8 mouse cellular contexts compared by ENCODE assay signal in the genomic region with DNA sequence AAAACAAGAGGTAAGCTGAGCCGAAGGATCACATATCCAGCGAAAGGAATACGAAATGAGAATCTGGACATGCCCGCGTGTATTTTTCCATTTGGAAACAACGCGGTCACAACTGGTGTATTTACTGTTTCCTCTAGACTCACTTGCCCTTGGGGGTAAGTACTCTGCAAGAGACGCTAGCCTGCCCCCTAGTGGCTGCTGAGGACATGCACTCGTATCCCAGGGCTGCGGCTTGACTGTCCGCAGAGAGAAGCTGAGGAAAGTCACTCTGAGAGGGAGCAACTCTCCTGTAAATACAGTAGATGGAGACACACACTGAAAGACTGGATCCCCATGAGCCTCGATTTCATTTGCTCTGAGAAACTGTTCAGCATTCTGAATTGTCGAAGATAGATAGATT.
DNase-seq lines count a peak whose midpoint lies in the region; ATAC-seq and TF ChIP-seq lines count a peak whose summit lies in the region.

No protein-coding gene starts in this region.

- TF ChIP-seq CTCF in CH12.LX (conservative IDR thresholded peaks at IDR 0.05 in 1 of 2, IDR thresholded peaks at IDR 0.05 in 1 of 2; ENCODE audit: low read depth in 2 of 2, low read length in 2 of 2), result peak; percentile 91 to 92
- peak; percentile 99 for TF ChIP-seq CTCF in liver, postnatal 0 days (IDR thresholded peaks at IDR 0.05; ENCODE audit: low read depth)

- peaks cover 2 to 11% of the 10 kb centered on the region in 2 experiments; a peak in 2 of 4 replicates for H3K4me1 ChIP-seq in CH12.LX (ENCODE audit: control insufficient read depth in 1 of 2, insufficient read depth in 2 of 2)
- no peaks in the 10 kb centered on the region for H3K4me1 ChIP-seq in forebrain, embryonic 11.5 days (replicated peaks; ENCODE audit: control insufficient read depth, insufficient read depth, low read length)
- H3K4me1 ChIP-seq in heart, embryonic 16.5 days (ENCODE audit: control insufficient read depth, insufficient read depth, low read length), result 0 out of 2 replicates have a peak, but pooled peaks cover 4% of the 10 kb centered on the region
- H3K4me1 ChIP-seq in liver, postnatal 0 days (ENCODE audit: insufficient read depth), result peaks cover 16% of the 10 kb centered on the region; the same call in 1 of the 2 replicates
- H3K4me1 ChIP-seq in neural tube, embryonic 14.5 days (ENCODE audit: control insufficient read depth, insufficient read depth, low read length), result no peaks in the 10 kb centered on the region

- peak; percentile 77; the same call in 1 of the 2 replicates for ATAC-seq in forebrain, embryonic 11.5 days (replicated peaks; ENCODE audit: low FRiP score)
- ATAC-seq in heart, embryonic 16.5 days (replicated peaks; ENCODE audit: extremely low read depth, insufficient read depth, low FRiP score), result peak; percentile 88
- ATAC-seq in liver, postnatal 0 days, result peak; percentile 72
- peak; percentile 79 for ATAC-seq in neural tube, embryonic 14.5 days (ENCODE audit: low read depth)

- no peaks in the 10 kb centered on the region for H3K36me3 ChIP-seq in CH12.LX (replicated peaks in 1 of 2; ENCODE audit: control insufficient read depth in 1 of 2, insufficient read depth in 1 of 2, low read length in 1 of 2)
- H3K36me3 ChIP-seq in forebrain, embryonic 11.5 days (ENCODE audit: control insufficient read depth, insufficient read depth, low read length), result no peaks in the 10 kb centered on the region
- H3K36me3 ChIP-seq in heart, embryonic 16.5 days (ENCODE audit: control insufficient read depth, insufficient read depth), result no peaks in the 10 kb centered on the region
- no peaks in the 10 kb centered on the region for H3K36me3 ChIP-seq in liver, postnatal 0 days (replicated peaks; ENCODE audit: insufficient read depth, low read length)
- H3K36me3 ChIP-seq in neural tube, embryonic 14.5 days (ENCODE audit: control insufficient read depth, insufficient read depth, low read length), result no peaks in the 10 kb centered on the region

- H3K27ac ChIP-seq in CH12.LX (ENCODE audit: insufficient read depth, low read depth), result no peak overlapping the region
- H3K27ac ChIP-seq in forebrain, embryonic 11.5 days (ENCODE audit: low read depth, low read length), result no peak overlapping the region
- 0 out of 2 replicates have a peak overlapping the region, but pooled peaks have one; percentile 30 for H3K27ac ChIP-seq in heart, embryonic 16.5 days (ENCODE audit: low read length)
- peak overlapping the region; percentile 91 for H3K27ac ChIP-seq in liver, postnatal 0 days (ENCODE audit: low read depth)
- H3K27ac ChIP-seq in neural tube, embryonic 14.5 days (ENCODE audit: low read depth, low read length), result no peak overlapping the region

- DNase-seq in CH12.LX (ENCODE audit: extremely low read depth), result peak; percentile 92
- peak; percentile 89 for DNase-seq in c-Kit-positive CD71-positive TER-119-negative erythroid progenitor cells, embryonic 14.5 days (ENCODE audit: low read depth)
- DNase-seq in forebrain, embryonic 11.5 days (ENCODE audit: low spot score), result peak; percentile 89
- DNase-seq in kidney, postnatal 4 days, result peak; percentile 89 to 91
- DNase-seq in liver, postnatal 0 days, result peak; percentile 94
- peak; percentile 92 for DNase-seq in testis, postnatal 10 days (ENCODE audit: low spot score)

- peak; percentile 86 for TF ChIP-seq RAD21 in CH12.LX (IDR thresholded peaks at IDR 0.05; ENCODE audit: low read depth, low read length)

- peak; percentile 62 for TF ChIP-seq EP300 in CH12.LX (IDR thresholded peaks at IDR 0.05; ENCODE audit: low read length)
- TF ChIP-seq EP300 in liver, postnatal 0 days (IDR thresholded peaks at IDR 0.05; ENCODE audit: low read depth), result no peak

- dilution Hi-C loops in CH12.LX (cut with MboI; ENCODE audit: extremely low pct_ligation_motif_present, extremely low pct_unique_long_range_greater_than_20kb, low sequenced_read_pairs), result no loop called here

- H3K27me3 ChIP-seq in CH12.LX (replicated peaks), result peaks cover 3% of the 10 kb centered on the region
- no peaks in the 10 kb centered on the region for H3K27me3 ChIP-seq in forebrain, embryonic 11.5 days (ENCODE audit: control insufficient read depth, insufficient read depth, low read length)
- H3K27me3 ChIP-seq in heart, embryonic 16.5 days (ENCODE audit: control insufficient read depth, insufficient read depth, low read length), result no peaks in the 10 kb centered on the region
- no peaks in the 10 kb centered on the region for H3K27me3 ChIP-seq in liver, postnatal 0 days (ENCODE audit: insufficient read depth, low read length)
- H3K27me3 ChIP-seq in neural tube, embryonic 14.5 days (ENCODE audit: control insufficient read depth, insufficient read depth, low read length), result no peaks in the 10 kb centered on the region

- no peaks in the 10 kb centered on the region for H3K79me2 ChIP-seq in CH12.LX (replicated peaks; ENCODE audit: control insufficient read depth, extremely low read depth, insufficient read depth, poor library complexity, severe bottlenecking)

- H3K4me2 ChIP-seq in CH12.LX (ENCODE audit: insufficient read depth, low read depth, poor library complexity, severe bottlenecking), result peak overlapping the region; percentile 96
- H3K4me2 ChIP-seq in forebrain, embryonic 11.5 days (ENCODE audit: low read depth, low read length, severe bottlenecking), result peak overlapping the region; percentile 9; the same call in 1 of the 2 replicates
- H3K4me2 ChIP-seq in heart, embryonic 16.5 days (ENCODE audit: low read depth, low read length), result peak overlapping the region; percentile 63
- H3K4me2 ChIP-seq in liver, postnatal 0 days (ENCODE audit: low read depth, low read length), result peak overlapping the region; percentile 67
- H3K4me2 ChIP-seq in neural tube, embryonic 14.5 days (ENCODE audit: low read depth, low read length), result no peak overlapping the region

- in situ Hi-C loops in CH12.LX (cut with MboI; ENCODE audit: low pct_ligation_motif_present, low pct_unique_long_range_greater_than_20kb, low sequenced_read_pairs), result loop anchor here (10.0 to 25.0 kb wide), 2 partner anchors 377 to 1036 kb away; no protein-coding TSS in a partner anchor

- WGBS in forebrain, embryonic 11.5 days, result 30% methylated on average over 13 of the region's 13 CpGs
- 21% methylated on average over 13 of the region's 13 CpGs for WGBS in heart, embryonic 16.5 days
- WGBS in liver, postnatal 0 days (ENCODE audit: insufficient replicate concordance), result 11% methylated on average over 13 of the region's 13 CpGs
- 27% methylated on average over 13 of the region's 13 CpGs for WGBS in neural tube, embryonic 14.5 days

- H3K9me3 ChIP-seq in CH12.LX (replicated peaks; ENCODE audit: low read length), result peaks cover 3% of the 10 kb centered on the region
- H3K9me3 ChIP-seq in forebrain, embryonic 11.5 days (ENCODE audit: control insufficient read depth, low read length), result no peaks in the 10 kb centered on the region
- H3K9me3 ChIP-seq in heart, embryonic 16.5 days (replicated peaks; ENCODE audit: control insufficient read depth, low read length), result no peaks in the 10 kb centered on the region
- no peaks in the 10 kb centered on the region for H3K9me3 ChIP-seq in liver, postnatal 0 days (ENCODE audit: low read length)
- no peaks in the 10 kb centered on the region for H3K9me3 ChIP-seq in neural tube, embryonic 14.5 days (ENCODE audit: control insufficient read depth, low read length)

- H3K4me3 ChIP-seq in CH12.LX (replicated peaks in 1 of 3; ENCODE audit: low read depth in 2 of 3, low read length in 2 of 3, poor library complexity in 1 of 3), result peak overlapping the region; percentile 41 to 53 (median 51)
- no peak overlapping the region for H3K4me3 ChIP-seq in forebrain, embryonic 11.5 days (ENCODE audit: low read depth, low read length)
- H3K4me3 ChIP-seq in heart, embryonic 16.5 days (ENCODE audit: low read length), result peak overlapping the region; percentile 41
- peak overlapping the region; percentile 36 for H3K4me3 ChIP-seq in liver, postnatal 0 days (ENCODE audit: low read depth, low read length)
- no peak overlapping the region for H3K4me3 ChIP-seq in neural tube, embryonic 14.5 days (ENCODE audit: low read depth, low read length)

- H3K9ac ChIP-seq in CH12.LX (ENCODE audit: insufficient read depth, low read depth), result peak overlapping the region; percentile 73
- no peak overlapping the region for H3K9ac ChIP-seq in forebrain, embryonic 11.5 days (ENCODE audit: low read length)
- H3K9ac ChIP-seq in heart, embryonic 16.5 days (ENCODE audit: low read length), result peak overlapping the region; percentile 58
- peak overlapping the region; percentile 46 for H3K9ac ChIP-seq in liver, postnatal 0 days (replicated peaks)
- no peak overlapping the region for H3K9ac ChIP-seq in neural tube, embryonic 14.5 days (replicated peaks; ENCODE audit: low read depth, low read length)

- TF ChIP-seq POLR2A in CH12.LX (IDR thresholded peaks at IDR 0.05; ENCODE audit: low read depth, low read length), result no peak

TF ChIP-seq in CH12.LX, 34 proteins besides CTCF, POLR2A, EP300 and RAD21 (continues in another document):
- peak; percentile 86 for TF ChIP-seq MAZ (IDR thresholded peaks at IDR 0.05; ENCODE audit: low read depth, low read length)
- TF ChIP-seq ELF1 (IDR thresholded peaks at IDR 0.05; ENCODE audit: low read depth, low read length), result peak; percentile 55; the same call in 1 of the 2 replicates
- TF ChIP-seq ZC3H11A (IDR thresholded peaks at IDR 0.05; ENCODE audit: low read depth, low read length), result peak; percentile 28; the same call in 1 of the 2 replicates
- TF ChIP-seq USF1 (IDR thresholded peaks at IDR 0.05; ENCODE audit: low read depth, low read length), result no peak
- peak; percentile 60 for TF ChIP-seq BHLHE40 (IDR thresholded peaks at IDR 0.05; ENCODE audit: low read depth, low read length)
- TF ChIP-seq RCOR1 (conservative IDR thresholded peaks at IDR 0.05; ENCODE audit: low read depth, low read length), result no peak; the same call in 1 of the 2 replicates
- no peak for TF ChIP-seq MAFK (IDR thresholded peaks at IDR 0.05; ENCODE audit: insufficient replicate concordance, low read length)
- TF ChIP-seq USF2 (conservative IDR thresholded peaks at IDR 0.05; ENCODE audit: low read depth, low read length), result no peak
- no peak for TF ChIP-seq UBTF (IDR thresholded peaks at IDR 0.05; ENCODE audit: low read depth, low read length)
- no peak for TF ChIP-seq NRF1 (IDR thresholded peaks at IDR 0.05; ENCODE audit: low read depth, low read length)
- TF ChIP-seq TBP (conservative IDR thresholded peaks at IDR 0.05; ENCODE audit: low read depth, low read length), result no peak
- TF ChIP-seq MYC (IDR thresholded peaks at IDR 0.05; ENCODE audit: low read depth, low read length), result peak; percentile 70; the same call in 1 of the 2 replicates
- no peak for TF ChIP-seq E2F4 (IDR thresholded peaks at IDR 0.05; ENCODE audit: insufficient replicate concordance, low read depth, low read length)
- TF ChIP-seq ZKSCAN1 (IDR thresholded peaks at IDR 0.05; ENCODE audit: borderline replicate concordance, low read depth, low read length), result no peak
- no peak for TF ChIP-seq ZMIZ1 (IDR thresholded peaks at IDR 0.05; ENCODE audit: low read depth, low read length)
- TF ChIP-seq ETS1 (conservative IDR thresholded peaks at IDR 0.05; ENCODE audit: low read depth, low read length), result peak; percentile 33; the same call in 1 of the 2 replicates
- TF ChIP-seq JUND (conservative IDR thresholded peaks at IDR 0.05; ENCODE audit: low read depth, low read length), result no peak; the same call in 1 of the 2 replicates

Comparison
In these comparisons a context has a peak if more than half of its experiments do, and no peak if none do; other contexts are left out.
1. H3K27ac ChIP-seq: peak in heart, embryonic 16.5 days (single experiment) and liver, postnatal 0 days (single experiment); none in CH12.LX (single experiment), forebrain, embryonic 11.5 days (single experiment) and neural tube, embryonic 14.5 days (single experiment).
2. H3K4me3 ChIP-seq: peak in CH12.LX (3 of 3), heart, embryonic 16.5 days (single experiment) and liver, postnatal 0 days (single experiment); none in forebrain, embryonic 11.5 days (single experiment) and neural tube, embryonic 14.5 days (single experiment).
3. H3K9ac ChIP-seq: peak in CH12.LX (single experiment), heart, embryonic 16.5 days (single experiment) and liver, postnatal 0 days (single experiment); none in forebrain, embryonic 11.5 days (single experiment) and neural tube, embryonic 14.5 days (single experiment).
4. Peak in every context shown above with its lines, with median percentiles within 50 percentile points of each other: DNase-seq and ATAC-seq.